In the genomic region with DNA sequence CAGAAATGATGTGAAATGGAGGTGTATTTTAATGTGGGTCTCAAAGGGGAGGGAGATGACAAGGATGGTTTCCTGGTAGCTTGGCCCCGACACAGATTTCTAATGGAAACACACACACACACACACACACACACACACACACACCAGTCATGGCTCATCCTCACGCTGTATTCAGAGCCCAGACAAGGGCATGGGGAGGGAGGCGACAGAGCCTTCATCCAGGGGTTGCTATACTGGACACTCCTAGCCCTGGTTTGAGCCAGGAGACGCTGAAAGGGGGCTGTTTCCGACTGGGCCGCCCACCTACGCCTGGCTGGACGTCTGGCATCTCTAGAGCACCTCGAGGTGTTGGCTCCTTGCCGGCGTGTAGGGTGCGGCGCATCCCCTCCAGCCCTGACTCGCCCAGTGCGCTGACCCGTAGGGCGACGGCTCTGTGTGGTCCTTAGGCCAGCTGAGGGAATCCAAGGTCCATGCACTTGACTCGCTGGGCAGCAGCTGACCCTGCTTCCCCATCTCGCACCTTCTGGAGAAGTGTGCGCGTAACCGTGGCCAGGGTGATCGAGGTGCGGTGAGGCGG, we compare ENCODE assay signal across 7 mouse cellular contexts. TPM values are rescaled to one million over a fixed set of nuclear protein-coding genes. Genes with fewer than 3 reads are reported as not detected.
A peak's percentile ranks its signal among the peaks of the same experiment; 100 is the strongest.
DNase-seq lines count a peak whose midpoint lies in the region; ATAC-seq and TF ChIP-seq lines count a peak whose summit lies in the region.

Gene Dbndd2, plus strand, starts transcription at position 426 of the 577 bp plus-strand sequence.

- DNase-seq in adrenal gland, adult 2 months, result peak; percentile 46
- peak; percentile 40 to 75 for DNase-seq in frontal cortex, postnatal 36 days (ENCODE audit: low spot score in 2 of 2)
- DNase-seq in left cerebral cortex, postnatal 10 days (ENCODE audit: extremely low spot score in 1 of 2, low spot score in 2 of 2), result no peak
- peak; percentile 54 for DNase-seq in testis, postnatal 14 days (ENCODE audit: low spot score)

- TF ChIP-seq CTCF in E14TG2a.4 (conservative IDR thresholded peaks at IDR 0.05; ENCODE audit: low read length), result no peak

- H3K27ac ChIP-seq in hindbrain, embryonic 12.5 days, result no peak within 1 kb of the TSS

- peak within 1 kb of the TSS; percentile 99 for H3K4me2 ChIP-seq in hindbrain, embryonic 12.5 days (replicated peaks)

- intact Hi-C loops in left cerebral cortex, postnatal 10 days (cut with DNase I), result no loop called here

- peaks cover 60% of the 10 kb centered on the region for H3K27me3 ChIP-seq in E14TG2a.4 (ENCODE audit: insufficient read depth, low read length)
- peaks cover 45% of the 10 kb centered on the region for H3K27me3 ChIP-seq in hindbrain, embryonic 12.5 days
- H3K27me3 ChIP-seq in megakaryocyte, embryonic 14.5 days (replicated peaks), result peaks cover 84% of the 10 kb centered on the region

- peaks cover 16% of the 10 kb centered on the region for H3K4me1 ChIP-seq in E14TG2a.4 (replicated peaks; ENCODE audit: low read depth, low read length)
- peaks cover 16% of the 10 kb centered on the region for H3K4me1 ChIP-seq in hindbrain, embryonic 12.5 days
- peaks cover 15% of the 10 kb centered on the region for H3K4me1 ChIP-seq in megakaryocyte, embryonic 14.5 days

- H3K9me3 ChIP-seq in E14TG2a.4 (ENCODE audit: low read length), result no peaks in the 10 kb centered on the region
- H3K9me3 ChIP-seq in hindbrain, embryonic 12.5 days (replicated peaks), result no peaks in the 10 kb centered on the region
- H3K9me3 ChIP-seq in megakaryocyte, embryonic 14.5 days, result no peaks in the 10 kb centered on the region; the same call in 1 of the 2 replicates

- H3K9ac ChIP-seq in hindbrain, embryonic 12.5 days, result peak within 1 kb of the TSS; percentile 72

- peak within 1 kb of the TSS; percentile 86 for H3K4me3 ChIP-seq in E14TG2a.4 (replicated peaks; ENCODE audit: low read length)
- peak within 1 kb of the TSS; percentile 62 for H3K4me3 ChIP-seq in hindbrain, embryonic 12.5 days
- peak within 1 kb of the TSS; percentile 90 for H3K4me3 ChIP-seq in megakaryocyte, embryonic 14.5 days (replicated peaks)

- peak; percentile 58 for ATAC-seq in hindbrain, embryonic 12.5 days (ENCODE audit: low FRiP score)

- no peaks in the 10 kb centered on the region for H3K36me3 ChIP-seq in E14TG2a.4 (ENCODE audit: insufficient read depth, low read length)
- H3K36me3 ChIP-seq in hindbrain, embryonic 12.5 days, result 0 out of 2 replicates have a peak, but pooled peaks cover 6% of the 10 kb centered on the region
- no peaks in the 10 kb centered on the region for H3K36me3 ChIP-seq in megakaryocyte, embryonic 14.5 days (replicated peaks; ENCODE audit: low read length)

- 1% methylated on average over 26 of the region's 26 CpGs for WGBS in hindbrain, embryonic 12.5 days

RNA-seq across cellular contexts. Expression of gene Dbndd2, which starts in this region (rescaled TPM):
- 1 to 10 TPM; 5.5 to 7.0 TPM for total RNA-seq in adrenal gland, adult 2 months (2021)
- polyA plus RNA-seq in adrenal gland, adult 2 months (2012; rRNA removed), result 20.8 and 30.7 TPM in 2 replicates
- polyA plus RNA-seq in hindbrain, embryonic 12.5 days (2016; fragmentation: Nextera tagmentation; extraction: Ambion mirVana), result 5.1 and 7.2 TPM in 2 replicates
- 10 to 100 TPM; 75.5 to 77.3 TPM for total RNA-seq in left cerebral cortex, postnatal 10 days (2021)
- polyA plus RNA-seq in megakaryocyte, embryonic 14.5 days (2012; ENCODE audit: insufficient read depth, low replicate concordance), result 1.7 and 4.2 TPM in 2 replicates

Comparison
In these comparisons a context has a peak if more than half of its experiments do, and no peak if none do; other contexts are left out.
1. RNA of gene Dbndd2 (total RNA-seq): 75.5 to 77.3 TPM in left cerebral cortex, postnatal 10 days; 5.5 to 7.0 TPM in adrenal gland, adult 2 months; every median in the first group is over 4 times any median in the second.
2. DNase-seq: peak in adrenal gland, adult 2 months (single experiment), frontal cortex, postnatal 36 days (2 of 2) and testis, postnatal 14 days (single experiment); none in left cerebral cortex, postnatal 10 days (0 of 2).
3. Peak in every context shown above with its lines, with median percentiles within 50 percentile points of each other: H3K4me3 ChIP-seq.